Mouse (Mus musculus) cerebellum, adult 2 months (tissue): Measurements from ENCODE around the gene Ube2r2. TPM values are rescaled to one million over a fixed set of nuclear protein-coding genes. Genes with fewer than 3 reads are reported as not detected.

Experiments
- DNase-seq, 2 experiments: peaks; one replicate each; pipeline ENCODE4 v3.0.0; 2021
- H3K27ac ChIP-seq: fragments of 200-500 bp; 2 replicates; pipeline ENCODE4 v1.5.1; 2012; ENCODE audit warnings: low read length, control low read depth, inconsistent platforms; ENCODE audit not compliant: insufficient read depth
- H3K27me3 ChIP-seq: fragments of 200-500 bp; 2 replicates; pipeline ENCODE4 v1.6.1; 2012; ENCODE audit warnings: inconsistent platforms, mild to moderate bottlenecking, low read length, moderate library complexity; ENCODE audit not compliant: control insufficient read depth, insufficient read depth
- H3K4me1 ChIP-seq: fragments of 200-500 bp; 2 replicates; pipeline ENCODE4 v1.6.1; 2011; ENCODE audit warnings: low read length; ENCODE audit not compliant: control insufficient read depth, insufficient read depth
- H3K4me3 ChIP-seq: fragments of 200-500 bp; replicated peaks from 2 replicates; pipeline ENCODE3; 2011; ENCODE audit warnings: mild to moderate bottlenecking, low read depth, low read length, control low read depth; ENCODE audit not compliant: insufficient read depth
- CTCF ChIP-seq: fragments of 200-500 bp; IDR thresholded peaks from 2 replicates; pipeline ENCODE4 v1.5.1; 2011; ENCODE audit warnings: low read depth, mild to moderate bottlenecking, control low read depth, low read length, moderate library complexity, borderline replicate concordance; ENCODE audit not compliant: insufficient read depth
- POLR2A ChIP-seq: fragments of 200-500 bp; IDR thresholded peaks from 2 replicates; pipeline ENCODE4 v1.6.1; 2011; ENCODE audit warnings: low read length, control low read depth, borderline replicate concordance; ENCODE audit not compliant: insufficient read depth
- WGBS: fragments of 180-500 bp; shearing (Covaris S2); methylation state at CpG from one replicate; pipeline ENCODE4 v1.1.7; 2018; 5-methylcytosine and 5-hydroxymethylcytosine counted together
- polyA plus RNA-seq: library from polyadenylated mRNA; depleted of rRNA; stranded (reverse); fragments of >200 nt; gene quantifications from 2 replicates; pipeline ENCODE4 v1.2.3, GENCODE M21; 2012

The Ube2r2 gene
- polyA plus RNA-seq, 1 experiment = 135 TPM

DNA sequence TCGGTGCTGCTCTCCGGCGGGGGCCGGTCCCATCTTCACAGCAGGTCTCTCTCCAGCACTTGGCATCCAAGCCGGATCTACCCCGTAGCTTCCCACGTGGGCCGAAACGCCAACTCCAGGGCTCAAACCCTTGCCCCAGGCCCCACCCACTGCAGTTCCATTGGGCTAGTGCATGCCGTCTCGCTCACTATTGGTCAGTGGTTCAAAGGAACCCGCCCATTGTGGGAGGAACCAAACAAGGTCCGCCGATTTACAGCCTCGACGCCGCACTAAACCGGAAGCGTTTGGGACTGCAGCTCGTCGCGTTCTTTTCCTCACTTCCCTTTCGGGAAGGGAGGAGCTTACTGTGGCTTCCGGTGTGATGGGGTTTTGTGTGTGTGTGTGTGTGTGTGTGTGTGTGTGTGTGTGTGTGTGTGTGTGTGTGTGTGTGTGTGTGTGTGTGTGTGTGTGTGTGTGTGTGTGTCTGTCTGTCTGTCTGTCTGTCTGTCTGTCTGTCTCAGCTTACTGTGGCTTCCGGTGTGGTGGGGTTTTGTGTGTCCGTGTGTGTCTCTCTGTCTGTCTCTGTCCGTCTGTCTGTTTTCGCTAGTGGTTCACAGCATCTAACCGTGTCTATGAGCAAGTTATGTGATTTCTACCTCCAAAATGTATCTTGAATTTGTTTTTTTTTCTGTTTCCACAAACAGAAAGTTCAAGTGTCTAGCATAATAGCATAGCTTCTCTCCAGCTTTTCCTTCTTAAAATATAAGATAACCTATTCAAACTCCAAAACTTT, 11.2 kb upstream of the Ube2r2 start, which contains the start of gene Nol6:
Gene Nol6 (minus strand): TSS at position 276 of the 772 bp plus-strand sequence.
- peak; percentile 95 to 98 for DNase-seq
- peaks cover 6% of the 10 kb centered on the region; the same call in 1 of the 2 replicates for H3K4me1 ChIP-seq
- no peak within 1 kb of the TSS for H3K27ac ChIP-seq
- peak within 1 kb of the TSS; percentile 77 for H3K4me3 ChIP-seq
- WGBS = under 1% methylated on average over 29 of the region's 29 CpGs
- no peaks in the 10 kb centered on the region for H3K27me3 ChIP-seq
- peak; percentile 49; the same call in 1 of the 2 replicates for TF ChIP-seq POLR2A
- no peak for TF ChIP-seq CTCF

DNA sequence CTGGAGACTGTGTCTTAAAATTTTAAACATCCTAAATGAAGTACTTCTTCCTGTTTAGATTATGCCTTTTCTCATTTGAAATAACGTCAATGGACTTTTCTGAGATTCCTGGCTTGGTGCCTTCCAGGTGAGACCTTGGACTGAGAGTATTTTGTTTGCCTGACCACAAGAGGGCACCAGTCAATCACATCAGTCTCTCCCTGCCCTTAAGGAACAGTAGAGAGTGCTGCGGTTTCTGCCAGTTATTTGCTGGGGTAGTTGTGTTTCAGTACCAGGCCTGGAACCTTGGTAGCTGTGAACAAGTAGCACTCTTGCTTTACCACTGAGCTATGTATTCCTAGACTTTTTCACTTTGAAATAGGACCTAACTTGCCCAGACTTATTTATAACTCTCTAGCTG, 6.1 kb upstream of the Ube2r2 start:
- peak; percentile 67 to 75 for DNase-seq
- 0% methylated on average over 2 of the region's 2 CpGs for WGBS
- no peaks in the 10 kb centered on the region for H3K4me1 ChIP-seq
- TF ChIP-seq POLR2A (no peak), CTCF (peak; percentile 87)
- no peaks in the 10 kb centered on the region for H3K27me3 ChIP-seq
- H3K4me3 ChIP-seq = no peak overlapping the region
- no peak overlapping the region for H3K27ac ChIP-seq

DNA sequence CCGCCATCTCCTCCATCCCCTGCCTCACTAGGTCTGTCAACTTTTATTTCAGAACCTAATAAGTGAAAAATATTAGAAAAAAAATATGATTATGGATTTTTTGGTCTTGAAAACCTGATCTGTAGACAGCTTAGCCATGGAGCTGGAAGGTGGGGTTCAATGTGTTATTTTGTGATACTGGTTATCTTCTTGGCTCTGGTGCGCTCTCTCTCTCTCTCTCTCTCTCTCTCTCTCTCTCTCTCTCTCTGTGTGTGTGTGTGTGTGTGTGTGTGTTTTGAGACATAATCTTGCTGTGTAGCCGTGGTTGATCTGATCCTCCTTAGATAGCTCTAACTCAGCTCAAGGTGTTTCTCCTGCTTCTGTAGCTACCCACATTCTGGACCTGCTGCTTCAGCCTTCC, 5.7 kb upstream of the Ube2r2 start:
- no peaks in the 10 kb centered on the region for H3K4me1 ChIP-seq
- 85% methylated on average over 3 of the region's 3 CpGs for WGBS
- no peak overlapping the region for H3K4me3 ChIP-seq
- no peak overlapping the region for H3K27ac ChIP-seq
- DNase-seq = no peak
- no peaks in the 10 kb centered on the region for H3K27me3 ChIP-seq
- TF ChIP-seq CTCF = no peak
- no peak for TF ChIP-seq POLR2A

DNA sequence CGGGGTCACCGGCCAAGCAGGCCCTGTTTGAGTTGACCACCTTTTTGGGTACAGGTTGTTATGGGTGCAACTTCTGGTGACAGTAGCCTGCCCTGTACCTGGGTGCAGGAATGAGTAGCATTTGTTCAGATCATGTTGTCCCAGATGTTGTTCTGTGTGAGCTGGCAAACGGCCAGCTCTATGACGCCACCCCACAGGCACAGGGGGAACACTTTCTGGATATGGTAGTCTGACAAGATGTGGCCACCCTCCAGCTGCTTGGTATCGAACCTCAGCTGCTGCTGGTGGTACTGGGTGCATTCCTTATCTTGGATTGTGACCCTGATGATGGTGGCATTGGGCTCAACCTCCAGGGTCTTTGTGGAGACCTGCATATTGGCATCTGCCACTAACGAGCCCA, 3.1 kb upstream of the Ube2r2 start:
- Histone ChIP-seq H3K4me3 (no peak overlapping the region), H3K27me3 (no peaks in the 10 kb centered on the region), H3K4me1 (no peaks in the 10 kb centered on the region), H3K27ac (no peak overlapping the region)
- DNase-seq = no peak
- TF ChIP-seq POLR2A = no peak
- TF ChIP-seq CTCF = no peak
- 61% methylated on average over 6 of the region's 6 CpGs for WGBS

DNA sequence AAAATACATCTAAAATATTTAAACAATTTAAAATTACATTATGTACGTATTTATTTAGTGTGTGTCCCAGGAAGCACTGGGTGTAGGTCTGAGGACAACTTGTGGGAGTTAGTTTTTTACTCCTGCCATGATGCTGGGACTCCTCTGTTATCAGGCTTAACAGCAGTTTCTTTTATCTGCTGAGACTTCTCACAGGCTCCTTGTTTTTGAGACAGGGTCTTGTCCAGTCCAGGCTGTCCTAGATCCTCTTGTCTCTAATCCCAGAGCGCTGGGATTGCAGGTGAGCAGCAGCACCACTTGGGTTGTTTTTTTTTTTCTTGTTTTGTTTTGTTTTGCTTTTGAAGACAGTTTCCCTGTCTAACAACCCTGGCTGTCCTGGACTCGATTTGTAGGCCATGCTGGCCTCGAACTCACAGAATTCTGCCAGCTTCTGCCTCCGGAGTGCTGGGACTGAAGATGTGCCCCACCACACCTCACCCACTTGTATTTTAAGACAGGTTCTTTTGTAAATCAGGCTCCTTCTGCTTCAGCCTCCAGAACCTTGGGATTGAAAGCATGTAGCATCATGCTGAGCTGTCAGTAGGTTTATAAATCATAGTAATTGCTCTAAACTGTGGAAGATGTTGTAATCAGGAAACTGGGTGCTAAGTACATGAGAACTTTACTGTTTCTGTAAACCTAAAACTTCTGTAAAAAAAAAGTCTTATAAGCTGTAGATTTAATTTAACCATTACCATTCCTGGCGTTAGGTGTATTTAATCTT, 1.8 kb upstream of the Ube2r2 start:
- 86% methylated on average over 6 of the region's 6 CpGs for WGBS
- Histone ChIP-seq H3K27me3 (no peaks in the 10 kb centered on the region), H3K4me3 (no peak overlapping the region), H3K27ac (no peak overlapping the region), H3K4me1 (no peaks in the 10 kb centered on the region)
- no peak for TF ChIP-seq CTCF
- no peak for TF ChIP-seq POLR2A
- DNase-seq = no peak

DNA sequence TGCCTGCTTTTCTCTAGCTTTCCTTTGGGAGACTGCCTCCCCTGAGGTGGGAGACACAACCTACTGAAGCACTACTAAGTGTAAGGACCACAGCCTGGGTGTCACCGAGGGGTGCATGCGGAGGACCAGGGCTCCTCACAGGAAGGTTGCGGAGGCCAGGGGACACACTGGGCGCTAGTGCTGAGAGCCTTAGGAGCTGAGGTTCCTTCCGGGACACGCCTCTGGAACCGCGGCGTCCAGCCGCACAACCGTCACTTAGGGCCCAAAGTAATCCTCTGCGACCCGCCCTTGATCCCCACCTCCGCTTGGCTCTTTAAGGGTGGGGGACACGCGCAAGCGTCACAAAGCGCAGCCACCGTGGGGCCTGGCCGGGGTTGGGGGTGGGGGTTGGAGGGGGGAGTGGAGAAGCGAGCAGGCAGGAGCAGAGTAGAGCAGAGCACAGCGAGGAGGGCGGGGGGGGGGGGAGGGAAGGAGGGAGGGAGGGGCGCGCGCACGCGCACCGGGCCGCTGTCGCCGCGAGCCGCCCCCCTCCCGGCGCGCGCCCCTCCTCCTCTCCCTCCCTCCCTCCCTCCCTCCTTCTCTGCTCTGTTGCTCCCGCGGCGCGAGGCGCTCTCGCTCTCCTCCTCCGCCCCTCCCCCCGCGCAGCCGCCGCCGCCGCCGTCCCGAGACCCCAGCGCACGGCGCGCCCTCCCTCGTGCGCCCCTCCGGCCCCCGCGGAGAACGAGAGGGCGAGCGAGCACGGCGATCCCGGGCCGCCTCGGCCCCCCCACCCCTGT, 420 bp upstream of the Ube2r2 start:
- TF ChIP-seq CTCF (no peak), POLR2A (no peak)
- peak; percentile 76 to 78 for DNase-seq
- under 1% methylated on average over 48 of the region's 70 CpGs for WGBS
- H3K27me3 ChIP-seq = no peaks in the 10 kb centered on the region
- H3K4me3 ChIP-seq = peak overlapping the region; percentile 98
- H3K27ac ChIP-seq = peak overlapping the region; percentile 99
- no peaks in the 10 kb centered on the region for H3K4me1 ChIP-seq

DNA sequence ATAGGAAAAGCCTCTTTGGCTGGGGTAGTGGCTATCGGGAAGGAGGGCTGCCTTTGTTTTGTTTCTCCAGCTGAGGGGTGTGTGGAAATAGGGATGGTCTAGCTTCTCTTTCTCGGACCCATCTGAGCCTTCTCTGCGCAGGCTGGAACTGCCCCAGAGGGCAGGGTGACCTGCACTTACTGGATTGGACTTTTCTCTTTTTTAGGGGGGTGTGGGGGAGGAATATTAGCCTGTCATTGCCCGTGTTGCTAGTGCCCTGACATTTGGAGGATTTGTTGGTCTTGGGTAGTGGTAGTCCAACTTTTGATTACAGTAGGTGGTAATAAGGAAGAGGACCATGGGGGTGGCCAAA, 887 bp downstream of the Ube2r2 start:
- H3K27ac ChIP-seq = peak overlapping the region; percentile 99
- peak in 1 of 2 experiments; percentile 53 for DNase-seq
- 0% methylated on average over 4 of the region's 4 CpGs for WGBS
- peak; percentile 41; the same call in 1 of the 2 replicates for TF ChIP-seq POLR2A
- TF ChIP-seq CTCF = no peak
- no peaks in the 10 kb centered on the region for H3K27me3 ChIP-seq
- no peaks in the 10 kb centered on the region for H3K4me1 ChIP-seq
- peak overlapping the region; percentile 98 for H3K4me3 ChIP-seq
